Mouse (Mus musculus): ENCODE measurements around the gene Braf. TPM values are rescaled to one million over a fixed set of nuclear protein-coding genes. Genes with fewer than 3 reads are reported as not detected.
"Not testable (repeated sequence)": the region's sequence is repeated elsewhere in the genome, so short reads cannot be mapped to it uniquely, and the experiment has no call there.

The Braf gene
- polyA plus RNA-seq (2012; rRNA removed): 33.8 and 35.9 TPM in 2 replicates

DNA sequence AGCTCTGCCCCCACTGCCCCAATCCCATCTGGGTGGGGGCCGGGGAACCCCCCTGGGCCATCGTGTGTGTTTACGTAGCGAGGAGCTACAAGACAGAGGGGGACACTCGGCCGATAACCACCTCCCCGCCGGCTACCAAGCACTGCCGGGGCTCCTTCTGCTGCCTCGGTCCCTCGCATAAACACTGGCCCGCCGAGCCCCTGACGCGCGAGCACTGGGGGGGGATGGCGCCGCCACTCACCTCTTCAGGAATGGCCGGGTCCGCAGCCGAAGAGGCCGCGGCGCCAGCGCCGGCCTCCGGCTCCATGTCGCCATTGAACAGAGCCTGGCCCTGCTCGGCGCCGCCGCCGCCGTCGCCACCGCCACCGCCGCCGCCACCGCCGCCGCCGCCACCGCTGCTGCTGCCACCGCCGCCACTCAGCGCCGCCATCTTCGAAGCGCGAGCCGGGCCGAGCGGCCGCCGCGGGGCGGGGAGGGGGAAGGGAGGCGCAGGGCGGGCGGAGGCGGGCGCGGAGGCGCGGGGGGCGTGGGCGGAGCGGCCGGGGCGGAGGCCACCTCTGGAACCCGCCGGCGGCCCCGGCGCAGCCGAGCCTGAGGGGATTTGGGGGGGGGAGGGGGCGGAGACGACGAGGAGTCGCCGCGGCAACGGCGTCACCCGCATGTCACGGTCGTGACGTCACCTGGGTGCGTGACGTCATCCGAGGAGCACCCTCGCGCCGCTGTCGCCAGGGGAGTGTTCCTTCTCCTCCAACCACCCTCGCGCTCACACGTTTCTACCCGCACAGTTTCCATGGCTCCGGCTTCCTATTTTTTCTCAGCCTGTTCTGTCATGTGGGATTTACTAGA lies at the start of gene Braf:
TSS of gene Braf (minus strand) at position 598 of the 846 bp plus-strand sequence.
- Histone ChIP-seq H3K4me3 (replicated peaks; ENCODE audit: insufficient read depth, low read depth, low read length) (peak within 1 kb of the TSS; percentile 99), H3K27me3 (ENCODE audit: control insufficient read depth, insufficient read depth, low read length) (no peaks in the 10 kb centered on the region), H3K27ac (ENCODE audit: insufficient read depth, low read length) (peak within 1 kb of the TSS; percentile 73), H3K4me1 (ENCODE audit: control insufficient read depth, insufficient read depth, low read length) (no peaks in the 10 kb centered on the region; the same call in 1 of the 2 replicates)
- 0 out of 2 replicates have a peak, but pooled peaks have one; percentile 35 for TF ChIP-seq POLR2A (IDR thresholded peaks at IDR 0.05; ENCODE audit: borderline replicate concordance, insufficient read depth, low read length)
- no peak for TF ChIP-seq CTCF (IDR thresholded peaks at IDR 0.05; ENCODE audit: borderline replicate concordance, insufficient read depth, low read depth, low read length)
- peak; percentile 85 for DNase-seq
- WGBS: under 1% methylated on average over 80 of the region's 101 CpGs

DNA sequence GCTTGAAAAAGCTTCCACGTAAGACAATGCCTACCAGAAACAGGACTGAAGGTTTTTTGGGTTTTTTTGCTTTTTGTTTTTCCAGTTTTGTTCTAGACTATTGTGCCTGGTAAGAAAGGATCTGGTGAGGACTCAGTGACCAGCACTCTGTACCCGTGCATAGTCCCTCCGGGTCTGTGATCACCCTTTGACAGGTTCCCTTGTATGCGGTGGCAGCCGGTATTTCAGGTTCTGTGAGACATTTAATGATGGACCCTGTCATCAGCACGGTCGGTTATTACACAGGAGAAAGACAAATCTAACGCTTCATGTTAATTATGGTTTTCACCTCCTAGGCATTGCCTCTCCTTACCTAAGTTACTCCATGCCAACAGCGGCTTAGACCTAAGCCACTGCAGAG lies 49.8 kb upstream of the Braf start:
- no peaks in the 10 kb centered on the region for H3K27me3 ChIP-seq (ENCODE audit: control insufficient read depth, insufficient read depth, low read length)
- H3K4me1 ChIP-seq (ENCODE audit: control insufficient read depth, insufficient read depth, low read length): no peaks in the 10 kb centered on the region
- 89% methylated on average over 9 of the region's 9 CpGs for WGBS
- no peak for TF ChIP-seq CTCF (IDR thresholded peaks at IDR 0.05; ENCODE audit: borderline replicate concordance, insufficient read depth, low read depth, low read length)
- TF ChIP-seq POLR2A (IDR thresholded peaks at IDR 0.05; ENCODE audit: borderline replicate concordance, insufficient read depth, low read length): no peak
- DNase-seq: no peak
- H3K27ac ChIP-seq (ENCODE audit: insufficient read depth, low read length): no peak overlapping the region
- H3K4me3 ChIP-seq (replicated peaks; ENCODE audit: insufficient read depth, low read depth, low read length): no peak overlapping the region

DNA sequence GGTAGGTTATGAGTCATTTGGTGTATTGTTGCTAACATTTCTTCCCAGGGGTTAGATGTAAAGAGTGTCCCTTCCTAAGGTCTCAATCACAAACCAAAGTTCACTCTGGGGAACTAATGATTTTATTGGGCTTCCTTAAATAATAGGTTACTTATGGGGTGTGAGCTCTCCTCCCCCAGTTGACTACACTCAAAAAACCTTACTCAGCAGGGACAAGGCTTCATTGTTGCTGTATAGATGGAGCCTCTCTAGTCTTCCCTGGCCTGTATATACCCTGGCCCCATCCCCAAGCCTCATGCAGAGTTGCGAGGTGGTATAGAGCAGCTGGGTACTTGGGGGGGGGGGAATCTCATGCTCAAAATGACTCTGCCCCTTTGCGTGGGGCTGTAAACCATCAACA lies 32.0 kb upstream of the Braf start:
- no peaks in the 10 kb centered on the region for H3K4me1 ChIP-seq (ENCODE audit: control insufficient read depth, insufficient read depth, low read length)
- 98% methylated on average over 2 of the region's 2 CpGs for WGBS
- DNase-seq: no peak
- H3K4me3 ChIP-seq (replicated peaks; ENCODE audit: insufficient read depth, low read depth, low read length): no peak overlapping the region
- H3K27ac ChIP-seq (ENCODE audit: insufficient read depth, low read length): no peak overlapping the region
- TF ChIP-seq CTCF (IDR thresholded peaks at IDR 0.05; ENCODE audit: borderline replicate concordance, insufficient read depth, low read depth, low read length) (no peak), POLR2A (IDR thresholded peaks at IDR 0.05; ENCODE audit: borderline replicate concordance, insufficient read depth, low read length) (no peak)
- no peaks in the 10 kb centered on the region for H3K27me3 ChIP-seq (ENCODE audit: control insufficient read depth, insufficient read depth, low read length)

DNA sequence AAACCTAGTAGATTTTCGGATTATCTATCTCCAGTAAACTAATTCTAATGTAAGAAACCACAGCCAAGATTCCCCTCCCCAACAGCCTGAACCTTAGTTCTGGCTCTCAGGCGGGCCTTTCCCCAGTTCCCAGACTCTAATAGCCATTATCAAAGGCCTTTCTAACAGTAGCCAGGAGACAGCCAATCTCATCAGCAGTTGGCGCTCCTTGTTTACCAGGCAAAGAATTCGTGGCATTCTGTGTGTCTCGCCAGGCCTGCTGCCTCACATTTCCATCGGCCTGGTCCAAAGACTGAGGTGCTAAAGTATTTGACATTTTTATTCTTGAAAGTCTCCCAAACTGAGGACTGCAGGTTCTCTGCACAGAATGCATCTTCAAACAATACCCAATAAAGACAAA lies 24.6 kb upstream of the Braf start:
- WGBS: 28% methylated on average over 6 of the region's 6 CpGs
- DNase-seq: no peak
- H3K27ac ChIP-seq (ENCODE audit: insufficient read depth, low read length): no peak overlapping the region
- no peak overlapping the region for H3K4me3 ChIP-seq (replicated peaks; ENCODE audit: insufficient read depth, low read depth, low read length)
- H3K4me1 ChIP-seq (ENCODE audit: control insufficient read depth, insufficient read depth, low read length): no peaks in the 10 kb centered on the region
- H3K27me3 ChIP-seq (ENCODE audit: control insufficient read depth, insufficient read depth, low read length): no peaks in the 10 kb centered on the region
- TF ChIP-seq CTCF (IDR thresholded peaks at IDR 0.05; ENCODE audit: borderline replicate concordance, insufficient read depth, low read depth, low read length): no peak
- no peak for TF ChIP-seq POLR2A (IDR thresholded peaks at IDR 0.05; ENCODE audit: borderline replicate concordance, insufficient read depth, low read length)

DNA sequence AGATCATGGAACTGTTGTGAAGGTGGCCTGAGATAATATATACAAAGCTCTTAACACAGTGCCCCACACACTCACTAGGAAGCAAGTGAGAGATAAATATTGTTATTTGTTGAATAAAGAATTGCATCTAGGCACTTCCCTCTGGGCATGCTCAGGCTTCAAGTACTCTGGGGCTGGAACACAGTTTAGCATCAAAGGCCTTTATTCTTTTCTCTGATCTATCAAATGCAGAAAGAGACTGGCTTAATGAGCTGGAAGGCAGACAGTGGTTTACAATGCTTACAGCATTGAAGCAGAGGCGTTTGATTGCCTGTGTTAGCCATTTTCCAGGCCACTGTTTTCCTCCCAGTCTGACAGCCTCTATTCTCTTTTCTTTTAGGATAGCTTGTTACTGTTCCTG lies 21.8 kb upstream of the Braf start:
- Histone ChIP-seq H3K4me1 (ENCODE audit: control insufficient read depth, insufficient read depth, low read length) (no peaks in the 10 kb centered on the region), H3K27me3 (ENCODE audit: control insufficient read depth, insufficient read depth, low read length) (no peaks in the 10 kb centered on the region), H3K4me3 (replicated peaks; ENCODE audit: insufficient read depth, low read depth, low read length) (no peak overlapping the region), H3K27ac (ENCODE audit: insufficient read depth, low read length) (no peak overlapping the region)
- TF ChIP-seq CTCF (IDR thresholded peaks at IDR 0.05; ENCODE audit: borderline replicate concordance, insufficient read depth, low read depth, low read length): no peak
- no peak for TF ChIP-seq POLR2A (IDR thresholded peaks at IDR 0.05; ENCODE audit: borderline replicate concordance, insufficient read depth, low read length)
- no peak for DNase-seq
- 42% methylated on average over 1 of the region's 1 CpGs for WGBS

DNA sequence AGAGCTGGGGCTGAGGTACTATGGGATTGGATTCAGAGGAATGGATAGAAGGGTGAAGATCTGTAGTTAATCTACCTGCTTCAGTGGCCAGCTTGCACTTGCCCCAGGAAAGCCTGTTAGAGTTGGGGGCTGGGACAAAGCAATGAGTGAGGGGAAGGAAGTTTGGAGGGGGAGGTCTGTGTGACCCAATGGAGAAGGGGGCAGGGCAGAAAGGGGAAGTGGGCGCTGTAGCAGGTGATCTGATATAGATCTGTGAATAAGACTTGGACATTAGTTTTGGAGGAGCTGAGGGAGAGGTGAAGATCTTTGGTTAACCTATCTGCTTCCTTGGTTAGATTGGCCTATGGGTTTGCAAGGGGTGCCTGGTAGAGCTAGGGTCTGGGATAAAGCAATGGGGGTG lies 20.2 kb upstream of the Braf start:
- WGBS: 97% methylated on average over 1 of the region's 1 CpGs
- no peak for DNase-seq
- Histone ChIP-seq H3K27ac (ENCODE audit: insufficient read depth, low read length) (no peak overlapping the region), H3K4me1 (ENCODE audit: control insufficient read depth, insufficient read depth, low read length) (no peaks in the 10 kb centered on the region), H3K4me3 (replicated peaks; ENCODE audit: insufficient read depth, low read depth, low read length) (no peak overlapping the region), H3K27me3 (ENCODE audit: control insufficient read depth, insufficient read depth, low read length) (no peaks in the 10 kb centered on the region)
- no peak for TF ChIP-seq POLR2A (IDR thresholded peaks at IDR 0.05; ENCODE audit: borderline replicate concordance, insufficient read depth, low read length)
- no peak for TF ChIP-seq CTCF (IDR thresholded peaks at IDR 0.05; ENCODE audit: borderline replicate concordance, insufficient read depth, low read depth, low read length)

DNA sequence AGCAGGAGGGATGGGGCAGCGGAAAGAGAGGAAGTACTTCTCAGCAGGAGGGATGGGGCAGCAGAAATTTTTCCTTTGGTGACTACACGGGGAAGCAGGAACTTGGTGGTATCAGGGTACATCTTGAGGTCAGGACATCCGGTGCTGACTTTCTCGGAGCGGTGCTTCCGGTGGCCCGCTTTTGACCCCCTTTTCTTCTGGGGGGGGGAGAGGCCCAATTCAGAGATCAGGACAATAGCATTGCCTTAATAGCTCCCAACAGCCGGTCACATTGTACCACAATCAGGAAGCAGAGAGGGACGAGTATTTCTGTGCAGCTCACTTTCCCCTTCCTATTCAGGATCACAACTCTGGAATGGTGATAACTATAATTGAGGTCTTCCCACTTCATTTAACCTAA lies 14.4 kb upstream of the Braf start:
- not testable (repeated sequence) for H3K4me3 ChIP-seq (replicated peaks; ENCODE audit: insufficient read depth, low read depth, low read length); H3K4me1 ChIP-seq (ENCODE audit: control insufficient read depth, insufficient read depth, low read length); H3K27me3 ChIP-seq (ENCODE audit: control insufficient read depth, insufficient read depth, low read length); DNase-seq; H3K27ac ChIP-seq (ENCODE audit: insufficient read depth, low read length)
- WGBS: 83% methylated on average over 9 of the region's 9 CpGs

DNA sequence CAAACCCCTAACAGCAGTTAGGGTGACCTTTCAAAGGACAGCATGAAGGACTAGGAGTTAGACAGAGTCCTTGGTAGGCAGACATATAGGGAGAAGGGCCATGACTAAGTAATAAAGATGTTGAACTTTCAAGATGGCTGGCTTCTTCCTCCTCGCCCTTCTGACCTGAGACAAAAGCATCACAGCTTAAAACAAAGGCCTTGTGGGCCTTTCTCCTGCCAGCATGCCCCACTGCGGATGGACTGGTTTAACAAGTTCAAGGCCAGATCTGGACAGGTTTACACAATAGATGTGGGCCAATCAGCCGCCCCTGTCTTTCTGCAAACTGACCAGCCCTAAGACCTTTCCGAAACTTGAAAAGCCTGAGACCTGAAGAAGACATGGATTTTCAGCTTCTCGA lies 2.8 kb upstream of the Braf start:
- H3K4me3 ChIP-seq (replicated peaks; ENCODE audit: insufficient read depth, low read depth, low read length): no peak overlapping the region
- no peaks in the 10 kb centered on the region for H3K27me3 ChIP-seq (ENCODE audit: control insufficient read depth, insufficient read depth, low read length)
- WGBS: 88% methylated on average over 5 of the region's 5 CpGs
- TF ChIP-seq CTCF (IDR thresholded peaks at IDR 0.05; ENCODE audit: borderline replicate concordance, insufficient read depth, low read depth, low read length) (no peak), POLR2A (IDR thresholded peaks at IDR 0.05; ENCODE audit: borderline replicate concordance, insufficient read depth, low read length) (no peak)
- no peak overlapping the region for H3K27ac ChIP-seq (ENCODE audit: insufficient read depth, low read length)
- no peaks in the 10 kb centered on the region for H3K4me1 ChIP-seq (ENCODE audit: control insufficient read depth, insufficient read depth, low read length)
- no peak for DNase-seq
